19 mouse cellular contexts compared by ENCODE assay signal in genomic region chr9:101592621-101593020, GRCm38 (mm10).
A peak's percentile ranks its signal among the peaks of the same experiment; 100 is the strongest.
DNase-seq lines count a peak whose midpoint lies in the region; ATAC-seq lines count a peak whose summit lies in the region.
"Had no signal": no experiment of that assay in that cellular context is flagged by ENCODE, and none has a peak within 500 bp of the region (broad histone marks: within the 10 kb centered on the region; RNA-seq: fewer than 3 reads in every experiment).

No protein-coding gene starts in this region.

- no peak for DNase-seq in frontal cortex, postnatal 14 days (ENCODE audit: low spot score in 2 of 2)
- peak; percentile 8 to 29 for DNase-seq in left cerebral cortex, adult 9 months (ENCODE audit: low spot score in 2 of 2)
- DNase-seq in left cerebral cortex, postnatal 36 days (ENCODE audit: low spot score in 2 of 2): no peak
- DNase-seq in right cerebral cortex, adult 18-20 months: peak; percentile 25
- DNase-seq in right cerebral cortex, postnatal 4 days: no peak
- DNase-seq in telencephalon, adult 2 months (ENCODE audit: low read depth, low spot score): peak; percentile 59
- DNase-seq: adrenal gland, adult 8-10 months; adrenal gland, postnatal 36 days; B cell, adult 2 months; cerebellum, adult 11 months; cerebellum, adult 8-10 months; cerebellum, postnatal 14 days; embryo, embryonic 11 days; gastrocnemius, postnatal 36 days; heart, adult 11 months; heart, postnatal 36 days had no signal

- peak; percentile 20; the same call in 1 of the 2 replicates for ATAC-seq in frontal cortex, adult (ENCODE audit: low TSS enrichment)
- ATAC-seq: CD4-positive, CD25-positive, alpha-beta regulatory T cell, adult 4 months; forebrain, embryonic 14.5 days had no signal

- intact Hi-C loops in left cerebral cortex, postnatal 36 days (cut with DNase I): no loop called here

Comparison
In these comparisons a context has a peak if more than half of its experiments do, and no peak if none do; other contexts are left out.
1. DNase-seq: peak in left cerebral cortex, adult 9 months (2 of 2), right cerebral cortex, adult 18-20 months (single experiment) and telencephalon, adult 2 months (single experiment); none in frontal cortex, postnatal 14 days (0 of 2), left cerebral cortex, postnatal 36 days (0 of 2) and right cerebral cortex, postnatal 4 days (single experiment).